Mouse (Mus musculus): ENCODE measurements at regions not wholly inside any gene's neighbourhood (a gene's known extent, or its start where the extent isn't known, plus 50 kb on each side); places are given as distances from the start of the nearest gene placed in this dataset.

- Histone ChIP-seq H3K4me3 (ENCODE audit: control insufficient read depth in 1 of 2, insufficient read depth in 1 of 2, low read depth in 2 of 2, low read length in 2 of 2) (no peak overlapping the region), H3K27ac (ENCODE audit: control insufficient read depth, low read depth, low read length) (no peak overlapping the region), H3K9me3 (replicated peaks; ENCODE audit: insufficient read depth, low read length) (no peaks in the 10 kb centered on the region), H3K9ac (ENCODE audit: control insufficient read depth, low read depth, low read length, poor library complexity, severe bottlenecking) (no peak overlapping the region), H3K27me3 (ENCODE audit: control insufficient read depth in 1 of 2, insufficient read depth in 2 of 2, low read length in 2 of 2) (no peaks in the 10 kb centered on the region), H3K79me2 (ENCODE audit: control insufficient read depth, insufficient read depth, low read length, poor library complexity) (no peaks in the 10 kb centered on the region), H3K4me1 (ENCODE audit: control insufficient read depth in 1 of 2, insufficient read depth in 2 of 2, low read length in 2 of 2) (0 out of 4 replicates have a peak, but pooled peaks cover 0 to 4% of the 10 kb centered on the region in 2 experiments), H3K36me3 (ENCODE audit: control insufficient read depth in 1 of 2, insufficient read depth in 2 of 2, low read length in 2 of 2) (peaks cover 0 to 3% of the 10 kb centered on the region in 2 experiments; a peak in 1 of 4 replicates)
- no peak for DNase-seq (ENCODE audit: low read depth, low spot score)
- no peak for TF ChIP-seq MAX (IDR thresholded peaks at IDR 0.05; ENCODE audit: low read length)
- no peak for TF ChIP-seq SIN3A (IDR thresholded peaks at IDR 0.05; ENCODE audit: low read length)
- no peak for TF ChIP-seq ZKSCAN1 (IDR thresholded peaks at IDR 0.05; ENCODE audit: low read depth, low read length)
- no peak for TF ChIP-seq SMC3 (IDR thresholded peaks at IDR 0.05; ENCODE audit: low read depth, low read length)
- TF ChIP-seq USF1 (IDR thresholded peaks at IDR 0.05; ENCODE audit: low read depth, low read length) = no peak
- TF ChIP-seq CHD2 (IDR thresholded peaks at IDR 0.05; ENCODE audit: low read length) = no peak
Observed at GRCm38 (mm10) chr4:33798654-33799053, 125.7 kb upstream of the Cnr1 start.

- no peak for TF ChIP-seq UBTF (IDR thresholded peaks at IDR 0.05; ENCODE audit: borderline replicate concordance, insufficient read depth, low read depth, low read length)
- no peak overlapping the region for H3K4me3 ChIP-seq (ENCODE audit: control insufficient read depth in 1 of 2, insufficient read depth in 1 of 2, low read depth in 2 of 2, low read length in 2 of 2)
- no peak overlapping the region for H3K27ac ChIP-seq (ENCODE audit: control insufficient read depth, low read depth, low read length)
- no peaks in the 10 kb centered on the region for H3K79me2 ChIP-seq (ENCODE audit: control insufficient read depth, insufficient read depth, low read length, poor library complexity)
- H3K4me1 ChIP-seq (ENCODE audit: control insufficient read depth in 1 of 2, insufficient read depth in 2 of 2, low read length in 2 of 2) = 0 out of 4 replicates have a peak, but pooled peaks cover 0 to 4% of the 10 kb centered on the region in 2 experiments
- H3K9me3 ChIP-seq (replicated peaks; ENCODE audit: insufficient read depth, low read length) = no peaks in the 10 kb centered on the region
- H3K27me3 ChIP-seq (ENCODE audit: control insufficient read depth in 1 of 2, insufficient read depth in 2 of 2, low read length in 2 of 2) = no peaks in the 10 kb centered on the region
- DNase-seq (ENCODE audit: low read depth, low spot score) = no peak
- no peak overlapping the region for H3K9ac ChIP-seq (ENCODE audit: control insufficient read depth, low read depth, low read length, poor library complexity, severe bottlenecking)
- H3K36me3 ChIP-seq (ENCODE audit: control insufficient read depth in 1 of 2, insufficient read depth in 2 of 2, low read length in 2 of 2) = peaks cover 0 to 3% of the 10 kb centered on the region in 2 experiments; a peak in 1 of 4 replicates
Observed at GRCm38 (mm10) chr4:33799110-33799509, 125.3 kb upstream of the Cnr1 start.

- no peaks in the 10 kb centered on the region for H3K27me3 ChIP-seq (ENCODE audit: control insufficient read depth in 1 of 2, insufficient read depth in 2 of 2, low read length in 2 of 2)
- no peak overlapping the region for H3K27ac ChIP-seq (ENCODE audit: control insufficient read depth, low read depth, low read length)
- no peak for DNase-seq (ENCODE audit: low read depth, low spot score)
- H3K4me1 ChIP-seq (ENCODE audit: control insufficient read depth in 1 of 2, insufficient read depth in 2 of 2, low read length in 2 of 2) = 0 out of 4 replicates have a peak, but pooled peaks cover 0 to 4% of the 10 kb centered on the region in 2 experiments
- no peaks in the 10 kb centered on the region for H3K9me3 ChIP-seq (replicated peaks; ENCODE audit: insufficient read depth, low read length)
- no peak overlapping the region for H3K9ac ChIP-seq (ENCODE audit: control insufficient read depth, low read depth, low read length, poor library complexity, severe bottlenecking)
- no peak overlapping the region for H3K4me3 ChIP-seq (ENCODE audit: control insufficient read depth in 1 of 2, insufficient read depth in 1 of 2, low read depth in 2 of 2, low read length in 2 of 2)
- no peaks in the 10 kb centered on the region for H3K79me2 ChIP-seq (ENCODE audit: control insufficient read depth, insufficient read depth, low read length, poor library complexity)
- H3K36me3 ChIP-seq (ENCODE audit: control insufficient read depth in 1 of 2, insufficient read depth in 2 of 2, low read length in 2 of 2) = peaks cover 0 to 3% of the 10 kb centered on the region in 2 experiments; a peak in 1 of 4 replicates
- TF ChIP-seq GABPA (IDR thresholded peaks at IDR 0.05; ENCODE audit: low read depth, low read length) (no peak), ETS1 (IDR thresholded peaks at IDR 0.05; ENCODE audit: low read depth, low read length) (no peak), GATA1 (IDR thresholded peaks at IDR 0.05; ENCODE audit: low read depth, low read length) (no peak), E2F4 (IDR thresholded peaks at IDR 0.05; ENCODE audit: borderline replicate concordance, low read depth, low read length) (no peak), ZC3H11A (IDR thresholded peaks at IDR 0.05; ENCODE audit: low read depth, low read length) (no peak), ZNF384 (IDR thresholded peaks at IDR 0.05; ENCODE audit: low read depth, low read length) (no peak), NELFE (IDR thresholded peaks at IDR 0.05; ENCODE audit: low read depth, low read length) (no peak), TCF12 (IDR thresholded peaks at IDR 0.05; ENCODE audit: low read depth, low read length) (no peak), POLR2A (IDR thresholded peaks at IDR 0.05; ENCODE audit: control insufficient read depth in 1 of 2, insufficient read depth in 1 of 2, low read depth in 1 of 2, low read length in 2 of 2, poor library complexity in 1 of 2) (no peak), RCOR1 (IDR thresholded peaks at IDR 0.05; ENCODE audit: low read depth, low read length) (no peak), EP300 (IDR thresholded peaks at IDR 0.05; ENCODE audit: low read depth in 1 of 2, low read length in 2 of 2) (no peak), RAD21 (IDR thresholded peaks at IDR 0.05; ENCODE audit: low read depth, low read length) (no peak), TAL1 (IDR thresholded peaks at IDR 0.05; ENCODE audit: low read length) (no peak), CTCF (IDR thresholded peaks at IDR 0.05 in 2 of 3, conservative IDR thresholded peaks at IDR 0.05 in 1 of 3; ENCODE audit: control insufficient read depth in 1 of 3, insufficient read depth in 1 of 3, low read depth in 2 of 3, low read length in 3 of 3, poor library complexity in 1 of 3, severe bottlenecking in 1 of 3) (no peak), CHD2 (IDR thresholded peaks at IDR 0.05; ENCODE audit: low read length) (no peak), USF1 (IDR thresholded peaks at IDR 0.05; ENCODE audit: low read depth, low read length) (no peak), MYC (IDR thresholded peaks at IDR 0.05; ENCODE audit: low read depth, low read length) (no peak), ELF1 (IDR thresholded peaks at IDR 0.05; ENCODE audit: low read depth, low read length) (no peak), USF2 (IDR thresholded peaks at IDR 0.05; ENCODE audit: borderline replicate concordance in 1 of 2, insufficient read depth in 1 of 2, low read depth in 1 of 2, low read length in 2 of 2) (no peak), MAX (IDR thresholded peaks at IDR 0.05; ENCODE audit: low read length) (no peak)
Observed at GRCm38 (mm10) chr4:33799831-33800230, 124.6 kb upstream of the Cnr1 start.
